Mouse (Mus musculus) large intestine, adult 2 months (tissue): ENCODE measurements at regions not wholly inside any gene's neighbourhood (a gene's known extent, or its start where the extent isn't known, plus 50 kb on each side); places are given as distances from the start of the nearest gene placed in this dataset.

Source experiments
- DNase-seq: peaks from one replicate; pipeline ENCODE4 v3.0.0-alpha.2; 2012; ENCODE audit warnings: low read depth, low spot score
- WGBS: fragments of 180-500 bp; shearing (Covaris S2); methylation state at CpG from one replicate; pipeline ENCODE4 v1.1.7; 2018; 5-methylcytosine and 5-hydroxymethylcytosine counted together

DNA sequence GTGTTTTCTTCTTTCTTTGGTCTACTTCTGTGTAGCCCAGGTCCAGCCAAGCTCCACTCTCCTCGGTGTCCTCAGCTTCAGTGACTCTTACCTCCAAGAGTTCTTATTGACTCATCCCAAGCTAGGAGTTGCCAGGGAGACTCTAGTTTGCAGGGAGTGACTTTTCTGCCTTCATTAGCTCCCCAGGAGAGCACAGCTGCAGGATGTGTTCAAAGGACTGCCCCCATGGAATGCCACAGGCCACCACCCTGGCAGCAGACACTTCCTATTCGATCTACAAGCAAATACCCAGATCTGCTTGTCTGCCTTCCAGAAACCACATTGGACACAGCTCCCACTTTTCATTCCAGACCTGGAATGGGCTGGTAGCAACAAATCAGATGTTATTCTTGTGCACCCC lies 269.6 kb upstream of the Tnp1 start:
- no peak for DNase-seq
- 58% methylated on average over 2 of the region's 2 CpGs for WGBS

GRCm38 (mm10) chr1:73274480-73274879 lies 258.8 kb upstream of the Tnp1 start:
- DNase-seq = no peak
- WGBS = 42% methylated on average over 2 of the region's 2 CpGs

- 65% methylated on average over 6 of the region's 6 CpGs for WGBS
- DNase-seq = no peak
These were observed 255.2 kb upstream of the Tnp1 start for GRCm38 (mm10) chr1:73270787-73271391.

DNA sequence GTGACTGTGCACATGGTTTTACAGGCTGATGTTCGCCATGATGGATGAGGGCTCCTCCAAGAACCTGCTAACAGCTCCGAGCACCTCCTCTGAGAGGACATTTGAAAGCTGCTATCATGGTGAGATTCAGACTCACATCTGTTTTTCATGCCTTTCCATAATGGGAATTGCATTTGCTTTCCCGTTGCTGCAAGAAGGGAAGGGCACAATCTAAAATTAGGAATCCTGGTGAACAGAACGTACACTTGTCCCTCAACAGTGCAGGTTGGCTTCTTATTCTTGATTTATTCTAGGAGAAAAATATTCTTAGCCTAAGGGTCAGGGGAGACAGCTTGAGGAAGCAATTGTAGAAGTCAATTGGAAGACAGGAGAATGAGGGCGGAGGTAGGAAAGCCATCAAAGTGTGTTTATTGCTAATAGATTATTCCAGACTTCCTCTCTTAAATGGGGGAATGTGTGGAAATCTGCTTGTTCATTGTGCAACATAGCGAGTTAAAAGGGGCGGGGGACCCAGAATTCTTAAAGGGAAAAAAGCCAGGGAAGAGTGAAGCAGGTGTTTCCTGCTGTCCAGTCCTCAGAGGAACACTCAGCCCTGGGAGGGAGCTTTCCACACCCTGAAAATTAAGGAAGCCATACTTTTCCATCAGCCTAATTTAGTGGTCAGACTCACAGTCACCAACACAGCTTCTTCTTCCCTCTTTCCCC lies 253.5 kb upstream of the Tnp1 start:
- WGBS = 53% methylated on average over 7 of the region's 7 CpGs
- no peak for DNase-seq

DNA sequence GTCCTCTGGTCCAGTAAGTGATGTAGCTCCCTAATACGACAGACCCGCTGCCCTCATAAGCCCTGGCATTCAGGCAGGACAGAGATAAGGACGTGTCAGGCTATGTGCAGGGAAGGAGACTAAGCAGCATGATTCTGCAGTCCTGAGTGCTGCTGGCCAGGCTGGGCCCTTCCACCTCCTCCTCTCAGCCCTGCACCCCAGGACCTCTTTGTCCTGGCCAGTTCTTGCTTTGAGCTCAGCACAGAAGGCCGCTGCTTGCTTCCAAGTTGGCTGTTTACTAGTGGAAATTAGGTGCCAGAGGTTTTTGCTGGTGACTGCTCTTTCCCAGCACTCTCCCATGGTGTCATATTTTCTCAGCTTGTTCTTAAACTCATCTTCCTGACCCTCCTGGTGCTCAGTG lies 249.3 kb upstream of the Tnp1 start:
- 77% methylated on average over 4 of the region's 4 CpGs for WGBS
- DNase-seq = no peak

DNA sequence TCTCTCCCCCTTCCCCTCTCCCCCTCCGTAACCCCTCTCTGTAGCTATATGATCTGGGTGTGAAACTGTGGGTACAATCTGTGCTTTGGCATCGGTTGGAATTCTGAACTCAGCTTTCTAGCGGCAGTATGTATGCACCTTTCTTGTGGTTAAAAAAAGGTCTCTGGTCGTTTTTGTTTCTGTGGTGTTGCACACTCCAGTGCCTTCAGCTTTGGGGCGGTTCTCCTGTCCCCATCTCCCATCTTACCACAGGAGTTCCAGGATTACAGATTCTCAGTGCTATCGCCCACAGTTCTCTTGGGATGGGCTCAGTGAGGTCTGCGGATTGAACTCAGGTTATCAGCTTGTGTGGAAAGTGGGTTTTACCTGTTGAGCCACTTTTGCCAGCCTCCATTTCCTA lies 248.5 kb upstream of the Tnp1 start:
- 77% methylated on average over 7 of the region's 7 CpGs for WGBS
- no peak for DNase-seq

GRCm38 (mm10) chr1:73259525-73260098 lies 243.9 kb upstream of the Tnp1 start:
- no peak for DNase-seq
- 37% methylated on average over 5 of the region's 5 CpGs for WGBS

- DNase-seq = no peak
- WGBS = 69% methylated on average over 2 of the region's 2 CpGs
These were observed 241.6 kb upstream of the Tnp1 start for GRCm38 (mm10) chr1:73257263-73257662.

- 43% methylated on average over 12 of the region's 12 CpGs for WGBS
- DNase-seq = no peak
These were observed 236.2 kb upstream of the Tnp1 start for GRCm38 (mm10) chr1:73251911-73252356.

GRCm38 (mm10) chr1:73244016-73244415 lies 228.3 kb upstream of the Tnp1 start:
- DNase-seq = no peak
- WGBS = 82% methylated on average over 2 of the region's 2 CpGs

DNA sequence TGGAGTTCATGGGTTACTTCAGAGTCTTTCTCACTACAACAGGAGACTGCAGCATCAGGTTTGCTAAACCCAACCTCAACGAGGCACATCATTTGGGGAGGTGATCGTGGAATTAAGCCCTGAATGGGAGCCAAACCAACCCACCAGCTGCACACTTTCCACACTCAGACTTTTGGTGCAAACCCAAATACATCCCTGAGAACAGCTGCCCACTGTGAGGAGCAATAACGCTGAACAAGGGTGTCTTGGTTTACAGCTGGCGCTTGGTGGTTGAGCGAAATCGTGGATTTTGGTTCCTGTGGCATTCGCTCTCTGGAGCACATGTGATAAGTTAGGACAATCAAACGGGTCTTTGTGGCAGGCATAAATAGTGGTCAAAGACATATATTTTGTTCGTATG lies 226.6 kb upstream of the Tnp1 start:
- 81% methylated on average over 9 of the region's 9 CpGs for WGBS
- no peak for DNase-seq

DNA sequence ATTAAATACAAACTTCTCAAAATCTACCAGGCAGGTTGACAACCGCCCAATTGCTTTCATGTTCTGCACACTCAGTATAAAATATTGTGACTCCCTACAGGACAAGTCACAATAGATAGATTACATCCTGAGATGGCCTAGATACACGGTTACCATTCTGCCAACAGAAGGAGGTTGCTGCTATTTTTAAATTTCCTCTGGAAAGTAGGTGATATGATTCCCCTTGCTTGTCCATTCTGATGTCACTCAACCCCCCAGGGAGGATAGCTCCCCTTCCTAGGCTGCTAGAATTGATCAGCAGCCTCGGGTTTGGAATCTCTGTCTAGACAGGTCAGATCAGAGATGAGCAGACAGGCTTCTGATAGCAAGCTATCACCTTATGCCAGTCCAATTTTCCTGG lies 221.2 kb upstream of the Tnp1 start:
- DNase-seq = no peak
- WGBS = 60% methylated on average over 3 of the region's 3 CpGs

DNA sequence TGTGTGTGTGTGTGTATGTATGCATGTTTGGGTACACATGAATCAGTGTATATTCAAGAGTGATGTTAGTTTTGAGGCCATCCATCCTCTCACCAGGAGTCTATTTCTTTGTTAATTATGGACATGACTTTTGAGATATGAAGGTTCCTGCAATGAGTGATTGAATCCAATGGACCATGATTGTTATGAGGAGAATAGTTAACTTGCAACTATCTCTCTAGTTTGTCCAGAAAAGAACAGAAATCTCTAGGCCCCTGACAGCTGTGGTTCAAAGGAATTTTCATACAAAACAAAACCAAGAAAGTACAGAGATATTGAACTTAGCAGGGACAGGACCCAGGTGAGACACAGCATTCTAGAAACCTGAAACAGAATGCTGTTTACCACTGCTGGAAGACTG lies 217.9 kb upstream of the Tnp1 start:
- no peak for DNase-seq

DNA sequence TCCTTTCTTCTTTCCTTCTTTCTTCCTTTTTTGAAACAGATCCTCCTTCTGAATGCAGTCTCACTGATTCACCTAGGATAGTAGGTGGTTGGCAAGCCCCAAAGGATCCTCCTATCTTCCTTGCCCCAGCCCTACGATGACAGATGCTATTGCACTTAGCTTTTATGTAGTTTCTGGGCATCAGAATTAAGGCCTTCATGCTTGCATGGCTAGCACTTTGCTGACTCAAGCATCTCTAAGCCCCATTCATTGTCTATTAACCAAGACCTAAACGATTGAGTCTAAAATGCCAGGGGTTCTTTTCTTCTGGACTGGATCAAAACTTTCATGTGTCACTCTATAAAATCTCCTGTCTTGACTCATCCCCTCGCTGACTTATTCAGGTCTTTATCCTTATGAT lies 217.3 kb upstream of the Tnp1 start:
- 78% methylated on average over 3 of the region's 3 CpGs for WGBS
- DNase-seq = no peak

- WGBS = 80% methylated on average over 1 of the region's 1 CpGs
- DNase-seq = no peak
These were observed 214.9 kb upstream of the Tnp1 start for GRCm38 (mm10) chr1:73230611-73231010.

DNA sequence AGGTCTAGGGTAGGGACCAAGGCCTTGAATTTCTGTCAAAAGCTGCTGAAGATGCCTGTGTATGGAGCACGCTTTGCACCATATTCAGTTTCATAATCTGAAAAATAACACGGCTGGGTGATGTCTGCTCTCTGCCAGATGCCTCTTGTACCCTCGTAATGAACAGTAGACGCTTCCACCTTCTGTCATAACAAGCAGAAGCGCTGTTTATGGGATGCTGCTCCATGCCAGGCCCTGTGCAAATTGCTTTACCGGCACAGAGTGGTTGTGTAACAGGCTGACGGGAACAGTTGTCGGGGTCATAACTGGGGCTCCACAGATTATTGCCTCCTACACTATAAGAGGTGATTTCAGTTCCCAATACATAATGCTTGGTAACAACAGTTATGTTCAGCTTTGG lies 211.5 kb upstream of the Tnp1 start:
- 80% methylated on average over 8 of the region's 8 CpGs for WGBS
- DNase-seq = no peak

GRCm38 (mm10) chr1:73221863-73222262 lies 206.2 kb upstream of the Tnp1 start:
- 21% methylated on average over 2 of the region's 2 CpGs for WGBS
- no peak for DNase-seq

DNA sequence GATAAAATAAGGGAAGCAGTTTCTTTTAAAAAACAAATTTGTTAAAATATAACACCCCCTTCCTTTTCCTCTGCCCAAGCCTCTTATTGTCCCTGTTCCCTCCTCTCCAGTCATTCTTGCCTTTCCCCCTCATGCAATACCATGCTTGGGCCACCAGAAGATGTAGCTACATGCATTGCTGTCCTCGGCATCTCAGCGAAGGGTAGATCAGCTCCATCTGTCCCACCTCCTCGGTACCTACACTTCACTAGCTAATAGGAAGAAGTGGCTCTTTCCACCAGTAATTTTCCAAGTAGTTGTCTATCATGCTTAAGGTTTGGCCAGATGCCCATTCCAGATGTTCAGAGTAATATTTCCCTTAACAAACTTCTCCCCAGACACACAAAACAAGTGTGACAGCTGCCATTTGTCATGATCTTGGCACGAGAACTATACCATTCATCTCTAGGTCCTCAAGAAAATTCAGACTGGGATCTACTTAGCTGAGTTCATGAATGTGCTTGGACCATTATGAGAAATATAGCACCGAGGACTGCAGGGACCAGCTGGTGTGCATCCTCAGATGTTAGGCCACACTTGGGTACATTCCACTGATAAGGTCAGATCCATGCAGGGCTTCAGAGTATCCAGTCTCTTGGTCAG lies 198.7 kb upstream of the Tnp1 start:
- 66% methylated on average over 5 of the region's 5 CpGs for WGBS

DNA sequence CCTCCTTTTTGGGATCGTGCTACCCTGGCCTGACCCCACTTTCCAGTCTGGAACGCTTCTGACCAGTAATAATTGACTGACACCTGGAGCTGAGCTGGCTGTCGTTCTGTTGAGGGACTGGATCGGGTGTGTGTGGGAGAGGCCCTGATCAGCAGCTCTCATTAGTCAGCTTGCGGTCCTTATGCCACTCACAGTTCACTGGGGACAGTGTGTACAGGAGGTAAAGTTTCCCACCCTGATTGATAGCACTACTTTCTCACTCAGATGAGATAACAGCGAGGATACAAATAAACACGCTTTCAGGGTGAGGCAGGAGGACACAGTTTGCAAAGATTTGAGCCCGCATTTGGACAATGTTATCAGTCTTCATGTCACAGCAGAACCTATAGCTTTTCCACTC lies 191.7 kb upstream of the Tnp1 start:
- no peak for DNase-seq
- WGBS = 63% methylated on average over 8 of the region's 8 CpGs

More for the DNA sequence above, 198.7 kb upstream of the Tnp1 start:
- no peak for DNase-seq

GRCm38 (mm10) chr1:73205788-73206187 lies 190.1 kb upstream of the Tnp1 start:
- 97% methylated on average over 1 of the region's 1 CpGs for WGBS
- no peak for DNase-seq

DNA sequence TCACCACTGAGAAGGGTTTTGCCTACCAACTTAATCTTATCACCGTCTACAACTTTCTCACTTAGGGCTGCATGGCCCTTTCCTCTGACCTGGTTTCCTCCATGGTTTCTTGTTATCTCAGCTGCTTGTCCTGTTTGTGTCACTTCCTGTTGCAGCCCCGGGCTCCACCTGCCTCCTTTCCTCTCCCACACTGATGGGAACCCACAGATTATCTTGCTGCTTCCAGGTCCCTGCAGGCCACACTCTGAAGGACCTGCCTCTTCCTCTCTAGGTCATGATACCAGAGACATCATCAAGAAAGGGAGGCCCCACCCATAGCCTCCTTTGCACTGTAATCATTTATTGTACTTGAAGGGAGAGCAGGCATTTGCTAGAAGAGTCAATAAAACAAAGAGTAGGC lies 184.4 kb upstream of the Tnp1 start:
- no peak for DNase-seq

More for the DNA sequence above, 184.4 kb upstream of the Tnp1 start:
- WGBS = 59% methylated on average over 2 of the region's 2 CpGs
